Mouse (Mus musculus): ENCODE data around the gene Csrp3.

The Csrp3 gene

DNA sequence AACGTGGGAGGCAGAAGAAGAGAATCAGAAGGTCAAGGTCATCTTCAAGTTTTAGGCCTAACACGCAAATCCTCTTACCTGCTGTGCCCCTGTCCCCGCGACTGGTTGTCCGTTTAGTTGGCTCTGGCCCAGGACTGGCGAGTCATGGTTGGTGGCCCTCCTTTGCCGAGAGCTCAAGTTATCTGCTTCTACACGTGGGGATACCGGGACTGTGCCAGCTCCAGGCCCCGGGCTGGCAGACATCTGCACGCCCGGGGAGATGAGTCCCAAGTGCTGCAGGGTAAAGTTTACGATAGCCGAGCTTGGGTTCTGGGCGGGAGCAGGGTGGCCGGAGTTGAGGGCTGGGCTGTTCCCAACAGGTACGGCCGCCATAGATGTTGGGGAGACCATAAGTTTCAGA lies 19.7 kb upstream of the Csrp3 start:
- no peak for DNase-seq (ENCODE audit: low read depth, low spot score)

DNA sequence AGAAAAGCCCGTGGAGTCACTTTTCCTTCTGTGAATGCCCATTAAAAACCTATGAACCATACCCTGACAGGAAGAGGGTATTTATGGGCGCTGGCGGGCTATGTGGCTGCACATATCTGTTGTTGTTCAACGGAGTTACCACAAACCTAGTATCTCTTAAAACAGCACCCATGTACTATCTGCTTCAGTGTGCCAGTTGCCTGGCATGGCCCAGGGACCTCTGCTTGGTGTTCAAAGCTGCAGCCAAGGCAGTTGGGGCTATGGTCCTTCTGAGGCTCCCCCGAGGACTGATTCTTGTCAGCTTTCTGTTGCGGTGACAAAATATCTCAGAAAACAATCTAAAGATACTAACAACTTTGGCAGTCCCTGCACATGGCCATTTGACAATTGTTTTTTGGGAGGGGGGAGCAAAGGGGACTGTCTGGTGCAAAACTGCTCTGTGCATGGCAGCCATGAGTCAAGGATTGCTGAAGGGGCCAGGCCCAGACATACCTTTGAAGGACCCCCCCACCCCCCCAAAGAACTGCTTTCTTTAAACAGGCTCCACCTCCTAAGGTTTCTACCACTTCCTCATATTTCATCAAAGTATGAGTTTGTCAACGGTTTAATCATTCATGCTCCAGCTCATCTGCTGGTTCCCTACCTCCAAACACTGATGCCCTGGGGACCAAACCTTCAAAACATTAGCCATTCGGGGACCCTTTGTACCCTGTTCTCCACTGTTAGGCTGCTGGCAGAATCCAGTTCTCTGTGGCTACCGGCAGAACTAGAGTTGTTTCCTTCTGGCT lies 17.0 kb upstream of the Csrp3 start:
- no peak for DNase-seq (ENCODE audit: low read depth, low spot score)

DNA sequence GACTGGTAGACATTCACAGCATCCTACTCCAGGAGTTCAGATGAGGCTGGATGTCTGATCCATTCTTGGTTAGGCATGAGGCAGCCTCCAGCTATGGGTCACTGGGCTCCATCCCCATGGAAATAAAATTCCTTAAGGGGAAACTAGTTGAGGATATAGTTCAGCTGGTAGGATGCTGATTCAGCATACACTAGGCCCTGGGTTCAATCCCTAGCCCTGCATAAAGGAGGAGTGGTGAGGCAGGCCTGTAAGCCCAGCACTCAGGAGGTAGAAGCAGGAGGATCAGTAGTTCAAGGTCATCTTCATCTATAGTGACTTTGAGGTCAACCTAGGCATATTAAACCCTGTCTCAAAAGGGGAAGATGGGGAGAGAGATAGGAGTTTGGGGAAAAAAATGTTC lies 16.4 kb upstream of the Csrp3 start:
- DNase-seq (ENCODE audit: low read depth, low spot score) = no peak

DNA sequence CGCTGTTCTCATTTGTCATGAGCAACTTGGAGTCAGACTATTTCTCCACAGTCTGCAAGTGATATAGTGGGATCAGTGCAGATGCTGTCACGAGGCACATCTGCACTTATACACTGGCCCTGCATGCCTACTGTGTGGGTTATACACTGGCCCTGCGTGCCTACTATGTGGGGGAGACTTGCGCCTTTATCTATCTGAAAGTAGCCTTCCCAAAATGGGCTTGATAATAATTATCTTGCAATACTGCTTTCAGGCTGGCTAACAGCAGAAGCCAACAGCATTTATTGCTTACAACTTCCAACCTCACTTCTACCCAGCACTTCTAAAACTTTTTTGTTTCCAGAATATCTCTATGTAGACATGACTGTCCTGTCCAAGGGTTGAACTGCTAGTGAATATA lies 14.0 kb upstream of the Csrp3 start:
- DNase-seq (ENCODE audit: low read depth, low spot score) = no peak

DNA sequence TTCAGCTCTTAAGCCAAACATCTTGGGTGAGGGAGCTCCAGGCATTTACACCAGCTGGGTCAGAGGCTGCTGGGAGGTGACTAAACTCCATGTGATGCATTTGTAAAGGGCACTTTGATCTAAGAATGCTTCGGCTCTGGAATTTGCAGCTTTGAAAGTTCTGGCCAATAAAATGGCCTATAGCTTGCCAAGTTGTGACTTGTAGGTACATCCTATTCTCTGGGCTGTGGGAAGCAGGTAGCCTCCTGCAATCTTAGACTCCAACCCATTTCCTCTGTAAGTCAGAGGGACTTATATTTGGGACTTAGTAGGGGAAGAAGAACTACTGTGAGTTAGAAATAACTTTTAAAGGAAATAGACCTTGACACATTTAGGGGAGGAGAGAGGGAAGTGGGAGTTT lies 13.1 kb upstream of the Csrp3 start:
- no peak for DNase-seq (ENCODE audit: low read depth, low spot score)

DNA sequence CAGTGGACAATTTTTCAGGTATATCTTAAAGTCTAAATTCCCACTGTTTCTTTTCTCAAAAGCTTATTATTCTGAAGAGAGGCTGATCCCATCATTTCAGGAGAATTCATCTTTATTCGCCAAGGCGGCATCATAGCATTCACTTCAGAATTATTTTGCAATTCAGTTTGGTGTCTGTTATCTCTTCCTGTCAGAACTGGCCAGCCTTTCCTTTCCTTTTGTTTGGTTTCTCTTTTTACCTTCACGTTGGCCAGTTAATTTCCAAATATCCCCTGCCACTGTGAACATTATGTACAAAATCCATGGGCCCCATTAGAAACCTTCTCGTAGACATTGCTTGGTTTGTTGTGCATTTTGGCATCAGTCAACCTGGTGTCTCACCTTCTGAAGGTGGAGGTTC lies 11.5 kb upstream of the Csrp3 start:
- no peak for DNase-seq (ENCODE audit: low read depth, low spot score)

DNA sequence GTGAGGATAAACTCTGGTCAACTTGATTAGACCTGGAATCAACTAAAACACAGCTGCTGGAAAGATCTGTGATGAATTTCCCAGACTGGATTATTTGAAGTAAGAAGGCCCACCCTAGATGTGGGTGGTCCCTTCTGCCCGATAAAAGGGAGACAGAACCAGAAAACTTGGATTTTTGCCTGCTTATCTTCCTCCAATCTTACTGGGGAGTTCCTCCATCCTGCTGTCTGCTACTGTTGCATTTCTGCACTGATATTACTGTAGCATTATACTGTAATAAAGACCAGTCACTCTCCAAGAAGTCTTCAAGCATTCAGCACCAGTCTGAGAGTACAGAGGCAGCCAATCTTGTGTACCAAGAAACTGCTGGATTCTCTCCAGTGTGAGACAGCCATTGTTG lies 10.4 kb upstream of the Csrp3 start:
- no peak for DNase-seq (ENCODE audit: low read depth, low spot score)

DNA sequence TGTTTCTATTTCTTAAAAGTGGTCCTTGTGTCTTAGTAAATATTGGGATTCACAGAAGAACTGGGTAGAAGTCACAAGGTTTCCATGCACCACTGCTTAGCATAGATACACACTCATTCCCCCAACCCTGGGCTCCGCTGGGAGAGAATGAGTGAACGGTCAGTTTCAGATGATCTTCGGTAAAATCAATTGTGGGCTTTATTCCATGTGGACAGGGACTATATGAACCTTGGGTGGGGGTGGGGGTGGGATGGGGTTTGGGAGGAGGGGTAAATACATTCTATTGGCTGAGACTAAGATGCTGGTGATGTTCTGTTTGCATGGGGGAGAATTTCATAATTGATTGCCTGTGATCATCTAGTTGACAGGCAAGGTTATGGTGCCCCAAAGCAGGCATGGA lies 7.6 kb upstream of the Csrp3 start:
- DNase-seq (ENCODE audit: low read depth, low spot score) = no peak

DNA sequence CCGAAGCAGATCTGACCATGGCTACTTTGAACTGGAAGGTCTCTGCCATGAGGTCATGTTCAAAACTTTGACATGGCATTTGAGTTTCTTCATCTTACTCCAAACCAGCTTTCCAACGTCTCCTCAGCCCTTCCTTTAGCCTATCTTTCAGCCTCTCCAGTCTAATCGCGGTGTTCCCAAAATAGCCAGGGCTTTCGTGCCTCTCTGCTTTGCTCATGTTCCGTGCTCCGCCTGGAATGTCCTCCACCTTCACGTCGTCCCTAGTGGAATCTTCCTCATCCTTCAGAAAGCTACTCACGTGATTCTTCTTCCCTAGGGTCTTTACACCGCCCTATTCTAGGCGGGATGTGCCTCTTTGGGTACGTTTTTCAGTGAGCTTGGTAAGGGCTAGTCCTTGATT lies 5.7 kb upstream of the Csrp3 start:
- no peak for DNase-seq (ENCODE audit: low read depth, low spot score)

DNA sequence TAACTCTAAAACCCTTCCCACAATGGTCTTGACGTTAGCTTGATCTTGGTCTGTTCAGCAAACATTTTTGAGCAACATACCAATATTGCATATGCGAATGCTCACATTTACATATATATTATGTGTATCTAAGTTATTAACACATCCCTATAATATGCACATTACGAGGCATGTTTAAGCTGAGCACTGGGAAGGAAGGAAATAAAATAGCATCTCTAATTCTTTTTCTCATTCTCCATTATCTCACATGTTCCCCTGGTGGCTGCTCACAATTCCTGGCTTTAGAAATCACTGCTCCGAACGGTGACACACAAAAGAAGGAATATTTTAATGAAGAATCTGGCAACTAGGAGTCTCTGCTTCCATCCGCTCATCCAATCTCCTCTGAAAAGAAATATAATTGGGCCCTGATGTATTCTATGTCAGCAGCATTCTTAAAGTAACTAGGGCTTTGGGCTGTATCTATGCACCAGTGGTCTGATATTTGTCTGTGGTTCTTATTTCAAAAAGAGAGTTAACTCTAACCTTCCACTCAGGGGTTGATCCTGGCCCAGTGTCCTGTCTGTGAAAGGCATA lies 3.8 kb upstream of the Csrp3 start:
- DNase-seq (ENCODE audit: low read depth, low spot score) = no peak

DNA sequence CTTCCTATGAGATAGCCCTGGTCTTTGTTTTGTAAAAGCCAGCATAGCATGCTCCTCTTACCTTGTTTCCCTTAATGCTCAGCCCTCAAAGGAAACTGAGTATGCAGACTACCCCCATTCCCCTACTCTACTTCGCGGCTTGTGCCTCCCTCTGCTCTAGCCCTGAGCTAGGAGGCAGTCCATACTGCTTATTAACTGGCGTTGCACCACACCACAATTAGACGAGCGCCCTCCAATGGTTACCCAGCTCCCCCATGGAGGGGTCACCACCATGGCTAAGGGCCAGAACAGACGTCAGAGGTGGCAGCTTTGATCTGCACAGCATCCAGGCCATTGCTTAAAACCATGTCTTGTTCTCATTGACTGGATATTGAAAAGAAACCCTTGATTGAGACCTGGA lies 1.1 kb downstream of the Csrp3 start:
- DNase-seq (ENCODE audit: low read depth, low spot score) = no peak

DNA sequence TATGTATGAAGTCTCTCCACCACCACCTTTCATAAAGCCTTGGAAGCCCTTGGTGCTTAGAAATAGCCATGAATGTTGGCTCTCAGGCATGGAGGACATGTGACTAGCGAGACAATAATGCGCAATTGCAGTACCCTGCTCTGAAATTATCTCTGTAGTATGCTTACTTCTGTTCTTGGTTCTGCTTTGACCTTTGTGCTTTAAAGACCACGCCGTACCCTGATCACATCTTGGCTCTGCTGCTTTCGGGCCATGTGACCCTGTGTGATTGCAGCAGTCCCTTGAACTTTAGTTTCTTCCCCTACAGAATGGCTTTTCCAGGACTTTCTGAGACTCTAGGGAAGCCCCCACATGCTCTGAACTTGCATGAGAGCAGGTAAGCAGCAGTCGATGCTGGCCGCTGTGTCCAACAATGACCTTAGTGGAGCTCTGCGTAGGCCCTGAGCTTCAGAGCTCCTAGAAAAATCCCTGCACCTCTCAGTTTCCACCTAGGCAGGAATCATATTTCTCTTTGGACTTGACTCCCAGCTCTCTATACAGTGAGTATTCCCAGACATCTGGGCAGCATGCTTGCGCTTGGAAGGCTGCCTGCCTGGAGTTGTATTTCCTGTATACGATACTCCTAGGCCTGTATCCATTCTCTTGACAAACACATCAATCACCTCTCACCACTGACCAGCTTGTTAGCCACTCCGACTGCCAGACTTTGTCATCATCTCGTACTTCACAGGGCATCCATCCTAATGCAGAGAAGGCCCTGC lies 2.4 kb downstream of the Csrp3 start:
- DNase-seq (ENCODE audit: low read depth, low spot score) = peak; percentile 88

DNA sequence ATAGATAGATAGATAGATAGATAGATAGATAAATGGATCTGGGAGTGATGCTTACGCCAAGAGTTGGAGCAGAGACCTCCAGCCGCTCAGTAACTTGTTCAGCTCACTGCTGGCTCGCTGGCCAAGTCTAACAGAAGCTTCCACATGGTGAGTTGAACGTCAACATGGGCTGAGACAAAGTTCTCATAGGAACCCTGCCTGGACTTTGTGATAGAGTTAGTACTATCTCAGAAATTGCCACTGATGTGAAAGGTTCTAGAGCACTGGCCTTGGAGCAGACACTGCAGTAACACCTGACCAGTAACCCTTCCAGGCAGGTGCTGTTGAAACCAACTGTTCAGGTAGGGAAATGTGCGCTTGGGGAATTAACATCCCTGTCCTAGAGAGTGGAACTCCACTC lies 4.3 kb downstream of the Csrp3 start:
- no peak for DNase-seq (ENCODE audit: low read depth, low spot score)

DNA sequence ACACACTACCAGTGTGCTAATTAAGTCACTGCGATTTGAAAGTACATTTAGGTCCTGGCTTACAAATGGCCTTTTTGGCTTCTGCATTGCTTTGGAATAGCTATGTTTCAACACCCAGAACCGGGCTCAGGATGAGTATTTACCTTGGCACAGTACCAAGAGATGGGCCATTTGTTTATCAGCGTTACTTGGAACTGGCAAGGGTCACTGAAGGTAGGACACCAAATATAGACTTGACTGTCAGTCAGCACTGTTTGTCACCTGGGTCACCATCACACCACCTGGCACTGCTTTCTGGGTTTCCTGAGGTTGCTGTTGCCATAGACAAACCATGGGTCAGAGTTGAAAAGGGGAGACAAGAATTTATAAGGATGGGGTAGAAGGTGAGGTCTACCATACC lies 5.5 kb downstream of the Csrp3 start:
- no peak for DNase-seq (ENCODE audit: low read depth, low spot score)

DNA sequence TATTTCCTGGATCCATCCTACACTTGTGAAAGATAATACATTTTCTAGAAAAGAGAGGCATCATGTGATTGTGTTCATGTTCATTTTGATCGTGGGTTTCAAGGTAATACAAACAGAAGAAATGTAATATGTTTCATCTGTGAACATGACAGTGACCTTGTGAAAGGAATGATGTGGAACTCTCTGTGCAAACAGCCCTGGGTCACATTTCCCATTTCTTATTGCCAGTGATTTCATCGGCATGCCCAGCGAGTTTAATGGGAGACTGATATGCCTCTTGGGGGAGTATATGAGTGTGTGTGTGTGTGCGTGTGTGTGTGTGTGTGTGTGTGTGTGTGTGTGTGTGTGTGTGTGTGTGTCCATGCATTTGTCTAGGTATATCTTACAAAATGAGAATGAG lies 6.3 kb downstream of the Csrp3 start:
- no peak for DNase-seq (ENCODE audit: low read depth, low spot score)

DNA sequence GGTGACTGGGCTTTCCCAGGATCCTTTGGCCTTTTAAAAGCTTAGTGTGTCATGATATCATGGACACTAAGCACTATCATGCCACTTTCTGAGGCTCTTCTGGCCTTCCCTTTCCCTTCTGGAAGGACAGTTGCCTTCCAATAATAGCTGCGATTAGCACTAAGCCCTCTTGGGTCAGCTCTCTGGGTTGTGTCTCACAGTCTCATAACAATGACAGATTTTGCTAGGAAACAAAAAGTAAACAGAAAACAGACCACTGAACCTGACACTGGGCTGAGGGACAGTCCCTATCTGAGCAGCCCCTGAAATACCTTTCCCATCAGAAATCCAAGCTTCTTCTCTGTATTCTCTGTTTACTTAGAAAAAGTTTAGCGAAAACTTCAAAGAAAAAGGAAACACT lies 7.3 kb downstream of the Csrp3 start:
- DNase-seq (ENCODE audit: low read depth, low spot score) = no peak

DNA sequence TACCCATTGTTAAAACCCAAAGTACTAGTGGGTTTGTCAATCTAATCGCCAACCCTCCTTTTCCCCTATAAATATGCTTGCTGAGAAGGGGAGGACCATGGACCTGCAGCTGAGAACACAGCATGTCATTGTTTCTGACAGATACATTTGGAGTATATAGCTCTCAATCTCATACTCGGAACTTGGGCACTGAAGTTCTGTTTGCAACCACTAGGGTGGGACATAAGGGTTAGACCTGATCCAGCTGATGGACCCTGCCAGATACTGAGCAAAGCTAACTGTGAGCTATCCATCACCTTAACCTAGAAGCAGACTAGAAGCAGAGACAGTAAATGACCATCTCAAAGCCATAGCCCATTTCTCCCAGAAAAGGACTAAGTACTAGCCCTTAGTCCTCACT lies 9.4 kb downstream of the Csrp3 start:
- DNase-seq (ENCODE audit: low read depth, low spot score) = peak; percentile 5

DNA sequence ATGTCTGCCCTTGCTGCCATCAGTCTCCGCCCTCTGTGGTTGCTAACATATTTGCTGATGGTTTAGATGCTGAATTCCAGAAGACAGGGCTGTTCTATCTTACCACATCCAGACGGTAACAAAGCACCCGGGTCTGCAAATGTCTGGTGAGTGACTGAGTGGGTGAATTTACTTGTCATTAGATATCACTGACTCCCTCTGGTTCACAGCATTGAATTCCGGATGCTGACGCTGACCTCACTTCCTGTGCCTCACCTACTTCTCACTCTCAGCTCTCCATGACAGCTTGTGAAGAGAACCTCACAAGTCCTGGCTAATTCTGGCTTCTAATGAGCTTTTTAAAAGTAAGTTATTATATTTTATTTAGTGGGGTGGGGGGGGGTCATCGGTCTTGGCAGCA lies 10.9 kb downstream of the Csrp3 start:
- peak; percentile 20 for DNase-seq (ENCODE audit: low read depth, low spot score)

DNA sequence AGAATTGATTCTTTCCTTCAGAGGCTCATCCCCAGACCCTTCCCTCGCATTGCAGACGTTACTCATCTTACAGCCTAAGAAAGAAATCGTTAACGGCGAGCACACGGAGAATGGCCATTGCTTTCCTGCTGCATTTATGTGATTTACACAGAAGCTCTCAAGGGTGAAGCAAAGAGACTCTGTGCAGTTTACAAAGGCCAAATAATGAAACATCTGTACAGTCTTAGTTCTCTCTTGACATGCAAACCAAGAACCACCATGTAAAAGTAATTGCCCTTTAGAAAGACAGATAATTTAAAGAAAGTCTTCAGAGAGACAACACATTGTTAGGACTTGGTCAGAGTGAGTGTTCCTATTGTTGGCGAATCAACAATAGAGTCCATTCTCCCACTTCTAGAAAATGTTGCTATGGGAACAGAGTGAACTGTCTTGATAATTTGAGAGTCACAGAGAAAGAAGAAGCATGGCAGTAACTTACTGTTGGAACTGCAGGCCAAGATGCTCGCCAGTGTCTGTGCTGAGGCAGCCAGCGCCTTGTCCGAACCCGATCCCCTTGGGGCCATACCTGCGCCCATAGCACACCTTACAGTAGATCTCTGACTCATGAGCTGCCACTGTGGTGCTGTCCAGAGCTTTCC lies 12.7 kb downstream of the Csrp3 start:
- no peak for DNase-seq (ENCODE audit: low read depth, low spot score)

DNA sequence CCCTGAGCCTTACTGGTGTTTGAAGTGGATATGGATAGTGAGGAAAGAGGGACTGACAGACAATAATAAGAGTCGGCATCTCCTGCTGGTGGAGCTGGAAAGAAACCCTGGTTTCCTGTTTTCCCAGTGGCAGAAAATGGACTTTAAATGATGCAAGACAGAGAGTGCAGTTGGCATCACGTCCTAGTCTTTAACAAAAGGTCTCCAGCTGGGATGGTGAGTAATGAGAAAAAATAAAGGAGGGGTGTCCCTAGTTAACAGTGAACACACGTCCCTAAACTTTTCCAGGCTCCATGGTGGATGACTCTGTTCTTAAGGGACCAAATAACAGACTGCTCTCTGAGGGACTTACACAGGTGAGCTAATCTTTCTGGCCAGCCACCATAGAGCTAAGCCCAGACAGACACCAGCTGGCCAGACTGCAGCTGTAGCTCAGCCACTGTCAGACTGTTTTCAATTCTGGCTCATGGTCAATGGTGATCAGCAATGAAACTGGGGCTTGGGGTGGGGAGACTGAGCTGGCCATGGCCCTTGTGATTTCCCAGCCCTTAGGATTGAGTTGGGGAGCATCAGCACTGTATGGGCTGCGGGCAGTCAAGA lies 13.4 kb downstream of the Csrp3 start:
- DNase-seq (ENCODE audit: low read depth, low spot score) = peak; percentile 14

DNA sequence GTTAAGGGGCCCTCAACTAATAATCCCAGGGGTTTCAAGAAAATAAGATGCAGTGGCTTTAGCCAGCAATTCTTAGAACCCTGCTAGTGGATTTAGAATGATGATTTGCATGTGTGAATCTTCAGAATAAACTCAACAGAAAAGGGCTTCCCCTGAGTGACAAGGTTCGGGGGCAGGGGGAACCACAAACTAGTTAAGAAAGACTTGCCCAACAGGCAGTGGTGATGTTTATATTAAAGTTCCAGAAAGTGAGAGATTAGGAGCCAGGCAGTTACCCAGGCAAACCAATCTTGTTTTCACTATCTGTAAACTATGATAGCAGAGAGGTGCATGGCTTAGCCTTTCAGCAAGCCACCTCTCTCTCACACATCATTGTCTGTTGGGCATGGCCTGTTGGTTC lies 15.1 kb downstream of the Csrp3 start:
- DNase-seq (ENCODE audit: low read depth, low spot score) = no peak

DNA sequence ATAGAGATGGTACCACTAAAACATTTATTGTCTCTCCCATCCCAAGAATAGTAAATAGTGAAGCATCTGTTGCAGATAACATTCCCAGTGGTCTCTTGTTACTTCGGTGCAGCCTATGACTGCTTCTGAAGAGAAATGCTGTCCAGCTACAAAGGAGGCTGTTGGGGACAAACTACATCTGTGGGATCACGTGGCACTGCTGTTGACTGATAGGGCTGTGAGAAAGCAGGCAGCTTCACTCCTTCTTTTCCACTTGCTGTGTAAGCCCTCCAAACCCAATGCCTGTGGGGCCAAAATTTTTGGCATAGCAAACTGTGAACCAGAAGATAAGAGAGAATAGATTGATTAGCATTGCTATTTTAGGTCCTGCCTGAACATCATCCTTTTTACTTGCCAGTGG lies 17.4 kb downstream of the Csrp3 start:
- no peak for DNase-seq (ENCODE audit: low read depth, low spot score)

Data from 3T3-L1 (cell line).